Mouse (Mus musculus): Measurements from ENCODE around the gene Samm50. TPM values are rescaled to one million over a fixed set of nuclear protein-coding genes. Genes with fewer than 3 reads are reported as not detected.
A peak's percentile ranks its signal among the peaks of the same experiment; 100 is the strongest.
"Not testable (repeated sequence)": the region's sequence is repeated elsewhere in the genome, so short reads cannot be mapped to it uniquely, and the experiment has no call there.

Samm50 gene
- 10 to 100 TPM; 31.9 to 49.9 (median 46.9) TPM for polyA plus RNA-seq (2017; shearing (Covaris generic))

DNA sequence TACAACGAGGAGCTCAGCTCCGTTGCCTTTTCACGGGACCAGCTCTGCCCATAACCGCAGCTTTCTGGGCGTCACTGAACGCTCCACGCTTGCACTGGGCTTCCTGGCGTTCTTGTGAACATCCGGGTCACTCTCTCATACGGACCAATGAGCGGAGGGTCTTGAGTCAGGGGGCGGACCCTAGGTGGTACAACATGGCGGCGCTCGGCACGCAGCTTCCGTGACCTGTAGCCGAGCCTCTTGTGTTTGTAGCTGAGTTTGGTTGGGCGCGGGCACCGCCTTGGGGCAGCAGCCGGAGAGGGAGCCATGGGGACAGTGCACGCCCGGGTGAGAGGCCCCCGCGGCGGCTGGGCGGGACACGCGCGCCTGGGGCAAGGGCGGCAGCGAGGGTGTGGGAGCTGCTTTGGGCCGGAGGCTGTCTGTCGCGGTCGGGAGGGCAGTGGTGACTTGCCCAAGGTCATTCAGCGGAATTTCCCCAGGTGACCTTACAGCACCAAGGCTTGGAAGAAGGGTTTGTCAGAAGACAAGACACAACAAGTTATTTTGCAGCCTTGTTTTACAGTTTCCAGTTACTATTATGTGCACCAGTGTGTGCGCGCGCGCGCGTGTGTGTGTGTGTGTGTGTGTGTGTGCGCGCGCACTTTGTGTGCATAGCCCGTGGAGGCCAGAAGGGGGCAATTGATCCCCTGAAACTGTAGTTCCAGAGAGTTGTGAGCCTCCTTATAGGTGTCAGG lies at the start of gene Samm50:
Gene Samm50 (plus strand): TSS at position 184 of the 734 bp plus-strand sequence.
- ATAC-seq: peak; percentile 100

DNA sequence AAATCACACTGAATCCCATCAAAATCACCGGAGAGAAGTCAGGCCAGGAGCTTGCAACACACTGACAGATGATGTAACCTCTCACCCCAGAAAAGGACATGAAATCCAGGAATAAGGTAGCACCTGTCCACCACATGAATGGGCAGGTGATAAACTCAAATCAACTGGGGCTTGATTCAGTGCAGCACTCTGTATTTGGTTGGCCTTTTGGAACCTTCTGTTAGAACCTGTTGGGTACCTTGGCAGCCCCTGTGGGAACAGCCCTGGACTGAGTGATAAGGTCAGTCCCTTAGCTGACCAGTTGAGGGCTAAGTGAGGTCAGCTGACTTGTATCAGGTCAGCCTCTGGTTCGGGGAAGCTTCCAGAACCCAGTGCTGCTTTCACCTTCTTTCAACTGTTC lies 35.9 kb upstream of the Samm50 start:
- ATAC-seq: no peak

DNA sequence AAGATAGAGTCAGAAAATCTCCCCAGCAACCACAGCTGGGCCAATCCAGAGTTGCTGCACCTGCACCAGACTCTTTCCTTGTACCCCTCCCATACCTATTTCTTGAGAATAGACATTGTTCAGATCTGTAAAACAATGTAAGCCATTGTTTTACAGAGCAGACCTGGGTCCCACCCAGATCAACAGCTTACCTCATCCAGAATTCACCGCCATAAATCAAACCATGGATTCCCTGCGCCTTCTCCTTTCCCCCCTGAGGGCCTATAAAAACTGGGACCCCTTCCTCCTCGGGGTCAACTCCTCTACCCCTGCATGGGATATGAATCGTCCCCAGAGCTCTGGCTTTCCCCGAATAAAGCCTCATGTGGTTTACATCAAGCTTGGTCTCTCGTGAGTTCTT lies 34.5 kb upstream of the Samm50 start:
- ATAC-seq: not testable (repeated sequence)

DNA sequence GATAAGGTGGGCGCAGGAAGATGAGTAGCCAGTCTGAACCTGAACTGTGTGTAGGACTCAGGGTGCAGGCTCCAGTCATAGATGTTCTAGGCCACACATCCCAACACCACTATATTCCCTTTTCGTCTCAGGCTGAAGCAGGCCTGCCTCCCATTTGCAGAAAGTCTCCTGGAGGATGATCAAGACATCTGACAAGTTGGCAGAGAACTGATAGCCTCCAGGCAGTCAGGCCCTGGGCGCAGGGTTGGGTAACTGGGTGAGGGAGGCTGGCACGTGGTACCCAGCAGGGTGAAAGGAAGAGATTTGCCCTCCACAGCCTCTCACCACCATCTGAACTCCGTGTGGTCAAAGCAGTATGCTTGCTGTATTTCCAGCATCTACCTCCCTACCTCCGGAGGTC lies 30.2 kb upstream of the Samm50 start:
- no peak for ATAC-seq

DNA sequence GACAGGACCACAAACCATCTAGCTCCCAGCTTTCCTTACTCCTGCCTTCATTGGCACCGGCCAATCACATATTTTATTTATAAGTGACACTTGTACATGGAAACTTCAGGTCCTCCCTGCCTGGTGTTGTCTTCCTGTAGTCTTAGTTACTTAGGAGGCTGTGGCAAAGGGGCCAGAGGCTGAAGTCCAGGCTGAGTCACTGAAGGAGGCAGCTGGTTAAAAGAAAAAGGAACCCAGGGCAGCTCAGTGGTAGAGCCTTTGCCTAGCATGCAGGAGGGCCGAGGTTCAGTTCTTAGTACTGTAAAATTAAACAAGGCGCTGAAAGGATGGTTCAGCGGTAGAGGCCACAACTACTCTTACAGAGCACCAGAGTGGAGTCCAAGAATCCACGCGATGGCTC lies 25.2 kb upstream of the Samm50 start:
- ATAC-seq: no peak

DNA sequence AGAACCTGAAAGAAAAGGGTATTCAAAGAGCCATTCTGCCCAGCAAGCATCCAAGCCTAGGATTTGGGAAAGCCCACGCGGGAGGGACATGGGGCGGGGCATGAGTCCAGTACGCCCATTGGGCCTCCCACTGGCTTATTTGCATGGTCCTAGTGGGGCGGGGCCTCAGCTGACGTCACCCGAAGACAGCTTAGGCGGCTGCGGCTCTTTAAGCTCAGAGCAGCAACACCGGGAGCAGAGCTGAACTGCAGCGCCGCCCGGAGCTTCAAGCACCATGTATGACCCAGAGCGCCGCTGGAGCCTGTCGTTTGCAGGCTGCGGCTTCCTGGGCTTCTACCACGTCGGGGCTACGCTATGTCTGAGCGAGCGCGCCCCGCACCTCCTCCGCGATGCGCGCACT lies 24.4 kb upstream of the Samm50 start, which contains the start of gene Pnpla3:
Gene Pnpla3 (plus strand): TSS at position 238 of the 400 bp plus-strand sequence.
- peak; percentile 72 for ATAC-seq

DNA sequence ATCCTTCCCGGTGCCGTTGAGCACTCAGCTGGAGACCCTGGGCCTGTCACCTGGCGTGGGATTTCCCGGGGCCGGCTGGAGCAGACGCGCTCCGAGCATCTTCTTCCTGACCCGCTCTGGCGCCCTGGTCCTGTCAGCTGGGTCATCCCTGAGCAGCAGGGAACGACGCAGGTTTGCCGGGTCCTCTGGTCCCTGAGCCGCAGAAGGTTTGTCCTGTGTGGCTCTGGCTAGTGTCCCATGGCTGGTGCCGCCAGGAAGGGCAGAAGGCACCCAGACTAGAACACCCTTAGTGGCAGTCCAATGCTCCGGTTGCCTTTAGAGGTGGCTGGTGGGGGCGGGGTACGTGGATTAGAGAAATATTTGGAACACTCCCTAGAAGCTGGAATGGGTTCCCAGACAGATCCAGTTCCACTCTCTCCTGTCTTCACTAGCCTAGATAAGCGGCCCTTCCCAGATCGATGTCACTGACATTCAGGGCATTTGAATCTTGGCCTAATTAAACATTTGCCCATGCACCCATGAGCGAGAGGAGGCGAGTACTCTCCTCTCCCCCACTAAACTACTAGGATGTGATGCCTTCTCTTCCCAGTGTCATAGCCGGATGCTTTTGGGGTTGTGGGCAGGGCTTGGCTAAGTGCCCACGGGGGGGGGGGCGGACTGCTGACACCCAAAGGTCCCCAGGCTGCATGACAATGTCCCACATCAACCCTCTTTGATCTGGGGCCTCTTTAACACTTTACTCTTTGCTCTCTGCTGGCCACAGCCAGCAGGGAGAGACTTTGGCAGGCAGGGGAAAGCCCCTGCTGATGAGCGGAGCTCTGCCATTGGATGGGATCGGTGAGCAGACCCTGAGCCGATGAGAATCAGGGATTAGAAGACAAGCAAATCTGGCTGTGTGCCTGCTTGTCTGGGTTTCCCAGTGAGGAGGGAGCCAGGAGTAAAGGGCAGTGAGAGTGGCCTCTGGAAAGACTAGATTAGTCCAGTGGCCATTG lies 23.6 kb upstream of the Samm50 start:
- peak; percentile 67 for ATAC-seq

DNA sequence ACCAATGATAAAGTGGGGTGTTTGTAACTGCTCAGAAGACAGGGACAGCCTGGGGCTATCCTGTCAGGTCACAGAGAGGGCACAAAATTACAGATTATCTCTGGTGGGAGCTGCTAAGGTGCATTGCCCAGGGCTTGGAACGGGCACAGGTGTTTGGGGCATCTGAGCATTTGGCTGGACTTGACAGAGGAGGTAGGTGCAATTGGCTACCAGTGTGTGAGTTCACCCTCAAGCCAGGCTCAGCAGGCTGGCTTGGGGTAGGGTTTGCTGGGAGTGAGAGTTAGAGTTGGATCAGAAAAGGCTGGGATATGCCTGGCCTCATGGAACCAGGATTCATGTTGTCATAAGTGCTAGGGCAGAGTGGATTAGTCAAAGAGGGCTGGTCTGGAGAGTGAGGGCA lies 22.5 kb upstream of the Samm50 start:
- ATAC-seq: no peak

DNA sequence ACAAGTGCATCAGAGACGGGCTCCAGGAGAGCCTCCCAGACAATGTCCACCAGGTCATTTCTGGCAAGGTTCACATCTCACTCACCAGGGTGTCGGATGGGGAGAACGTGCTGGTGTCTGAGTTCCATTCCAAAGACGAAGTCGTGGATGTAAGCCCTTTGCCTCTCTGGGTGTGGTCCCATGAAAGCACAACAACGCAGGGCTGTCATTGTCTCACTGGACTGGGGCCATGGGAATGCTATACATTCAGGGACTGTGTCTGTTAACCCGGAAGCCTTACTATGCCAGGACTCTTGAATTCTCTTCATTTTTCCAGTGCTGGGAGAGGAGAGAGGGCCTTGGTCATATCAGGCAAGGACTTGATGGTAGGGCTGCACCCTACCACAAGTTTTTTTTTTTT lies 20.9 kb upstream of the Samm50 start:
- no peak for ATAC-seq

DNA sequence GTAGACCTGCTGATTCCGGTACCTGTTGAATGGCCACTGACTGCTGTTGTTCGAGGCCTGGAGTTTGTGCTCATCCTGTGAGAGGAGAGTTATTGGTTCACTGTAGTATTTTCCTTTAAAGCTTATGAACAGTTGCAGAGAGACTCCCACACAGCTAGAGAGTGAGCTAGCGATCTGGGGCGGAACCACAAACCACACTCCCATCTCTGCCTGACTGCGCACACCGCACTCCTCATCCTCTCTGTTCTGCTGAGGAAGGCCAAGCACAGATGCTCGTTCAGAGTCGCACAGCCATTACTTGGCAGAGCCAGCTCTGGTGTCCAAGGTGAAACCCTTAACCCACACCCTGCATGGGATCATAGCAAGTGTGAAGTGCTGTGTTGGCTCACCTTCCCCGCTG lies 13.3 kb upstream of the Samm50 start:
- no peak for ATAC-seq

DNA sequence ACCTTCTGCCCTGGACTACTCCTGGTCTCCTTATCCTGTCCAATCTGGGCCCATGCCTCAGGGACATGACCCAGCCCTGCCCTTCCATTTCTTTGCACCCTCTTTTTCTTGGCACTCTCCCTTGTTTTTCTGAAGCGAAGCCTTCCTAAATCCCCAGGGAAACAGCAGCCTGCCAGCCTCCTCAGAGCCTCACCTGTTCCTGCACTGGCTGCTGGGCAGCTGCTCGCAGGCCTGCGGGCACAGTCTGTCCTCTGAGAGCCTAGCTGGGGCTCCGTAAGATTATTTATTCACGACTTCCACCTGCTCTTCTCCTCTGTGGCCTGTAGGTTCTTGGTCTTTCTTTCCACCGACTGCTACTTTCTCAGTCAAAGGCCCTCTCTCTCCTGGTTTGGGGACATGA lies 10.0 kb upstream of the Samm50 start:
- ATAC-seq: no peak

DNA sequence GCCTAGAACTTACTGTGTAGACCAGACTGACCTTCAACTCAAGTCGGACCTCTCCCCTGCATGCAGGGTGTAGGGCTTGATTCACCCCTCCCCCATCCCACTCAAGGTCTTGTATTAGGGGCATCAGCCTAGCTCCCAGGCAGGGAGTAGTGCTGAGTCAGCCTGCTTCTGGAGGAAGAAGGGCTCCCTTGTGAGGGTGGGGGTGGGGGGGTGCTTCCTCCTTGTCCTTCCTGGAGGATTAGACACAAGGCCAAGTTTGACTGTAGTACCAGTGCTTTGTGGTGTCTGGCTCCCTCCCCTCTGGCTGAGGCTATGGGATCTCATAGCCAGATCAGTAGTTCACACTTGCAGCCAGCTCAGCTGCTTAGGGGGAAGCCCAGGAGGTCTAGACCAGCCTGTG lies 8.1 kb upstream of the Samm50 start:
- no peak for ATAC-seq

DNA sequence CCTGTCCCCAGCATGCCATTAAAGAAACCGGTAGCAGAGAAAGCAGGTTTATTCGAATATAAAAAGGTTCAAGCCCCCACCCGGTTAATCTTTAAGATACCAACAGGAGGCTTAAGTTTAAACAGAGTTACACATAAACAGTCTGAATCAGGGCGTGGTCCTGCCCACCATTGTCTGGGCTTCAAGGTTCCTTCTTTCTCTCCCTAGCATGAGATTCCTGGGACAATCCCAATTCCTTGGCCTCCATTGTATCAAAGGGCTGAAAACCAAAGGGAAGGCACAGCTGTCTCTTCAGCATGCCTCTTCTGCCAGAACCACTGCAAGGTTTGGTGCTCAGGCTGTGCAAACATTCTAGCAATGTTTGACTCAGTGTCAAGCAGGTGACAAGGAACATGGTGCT lies 5.8 kb upstream of the Samm50 start:
- ATAC-seq: no peak

DNA sequence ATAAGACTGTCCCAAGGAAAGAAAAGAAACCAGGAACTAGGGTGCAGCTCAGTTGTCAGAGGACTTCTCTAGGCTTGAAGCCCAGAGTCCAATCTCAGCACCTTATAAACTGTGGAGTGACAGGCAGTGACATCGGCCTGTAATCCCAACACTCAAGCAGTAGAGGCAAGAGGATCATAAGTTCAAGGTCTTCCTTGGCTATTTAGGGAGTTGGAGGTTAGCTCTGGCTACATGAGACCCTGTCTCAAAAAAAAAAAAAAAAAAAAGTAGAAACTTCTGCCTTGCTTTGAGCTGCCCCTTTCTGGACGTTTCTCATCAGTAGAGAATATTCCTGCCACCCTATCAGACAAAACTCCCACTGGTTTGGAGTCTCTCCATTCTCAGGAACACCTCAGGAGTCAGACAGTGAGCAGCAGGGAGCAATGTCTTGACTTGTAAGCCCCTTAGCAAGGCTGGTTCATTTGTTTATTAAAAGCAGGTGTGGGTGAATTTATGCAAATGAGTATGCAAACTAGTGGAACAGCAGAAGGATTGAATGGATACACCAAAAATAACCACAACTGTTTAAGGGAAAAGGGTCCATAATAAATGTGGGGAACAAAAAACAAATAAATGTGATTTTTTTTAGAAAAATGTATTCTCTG lies 3.0 kb upstream of the Samm50 start:
- ATAC-seq: no peak

DNA sequence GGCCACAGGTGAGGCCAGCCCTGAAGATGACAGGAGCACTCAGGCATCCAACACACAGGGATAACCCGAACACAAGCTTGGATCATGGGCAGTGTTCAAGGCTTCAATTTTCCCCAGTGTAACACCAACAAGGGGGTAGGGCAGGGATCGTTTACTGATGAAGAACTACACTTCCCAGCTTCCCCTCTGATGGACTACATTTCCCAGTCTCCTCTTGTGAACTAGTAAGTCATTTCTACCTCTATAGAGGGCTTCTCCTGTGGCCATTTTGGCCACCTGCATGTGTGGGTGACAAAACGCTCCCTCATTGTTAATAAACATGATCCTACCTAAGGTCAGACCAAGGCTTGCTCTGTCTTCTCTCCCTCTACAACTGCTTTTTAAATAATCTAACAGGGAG lies 2.2 kb upstream of the Samm50 start:
- no peak for ATAC-seq

DNA sequence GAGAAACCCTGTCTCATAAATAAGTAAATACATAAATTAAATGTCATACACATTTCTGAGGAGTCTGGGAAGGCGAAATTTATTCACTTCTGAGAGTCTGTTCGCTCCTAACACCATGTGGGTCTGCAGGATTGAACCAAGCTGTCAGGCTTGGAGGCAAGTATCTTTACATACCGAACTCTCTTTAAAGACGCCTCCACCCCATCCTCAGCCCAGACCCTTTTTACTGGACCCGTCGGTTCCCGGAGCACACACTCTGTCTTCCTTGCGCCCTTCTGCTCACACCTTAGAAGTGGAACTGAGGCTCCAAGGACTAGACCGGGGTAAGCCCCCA lies 350 bp upstream of the Samm50 start:
- no peak for ATAC-seq

DNA sequence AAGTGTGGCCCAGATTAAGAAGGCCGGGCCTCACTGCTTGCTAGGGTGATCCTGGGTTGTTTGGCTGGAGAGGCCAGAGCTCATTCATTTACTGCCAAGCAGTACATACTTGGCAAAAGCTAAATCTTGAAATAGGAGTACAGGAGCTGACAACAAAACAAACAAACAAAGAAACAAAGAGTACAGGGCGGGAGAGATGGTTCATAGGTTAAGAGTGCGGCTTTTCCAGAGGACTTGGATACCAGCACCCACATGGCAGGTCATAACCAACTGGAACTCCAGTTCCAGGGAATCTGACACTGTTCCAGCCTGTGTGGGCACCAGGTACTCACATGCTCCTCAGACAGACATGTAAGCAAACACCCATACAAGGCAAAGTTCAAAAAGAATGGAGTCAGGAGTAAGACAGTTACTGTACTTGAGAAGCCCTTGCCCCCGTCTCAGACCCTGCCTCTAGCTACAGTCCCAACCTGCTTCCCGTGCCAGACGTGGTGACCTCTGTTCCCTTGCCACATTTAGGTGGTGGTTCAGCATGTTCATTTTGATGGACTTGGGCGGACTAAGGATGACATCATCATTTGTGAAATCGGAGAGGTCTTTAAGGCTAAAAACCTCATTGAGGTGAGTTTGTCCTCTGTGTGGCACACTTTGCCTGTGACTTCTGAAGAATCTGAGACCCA lies 4.6 kb downstream of the Samm50 start:
- ATAC-seq: no peak

DNA sequence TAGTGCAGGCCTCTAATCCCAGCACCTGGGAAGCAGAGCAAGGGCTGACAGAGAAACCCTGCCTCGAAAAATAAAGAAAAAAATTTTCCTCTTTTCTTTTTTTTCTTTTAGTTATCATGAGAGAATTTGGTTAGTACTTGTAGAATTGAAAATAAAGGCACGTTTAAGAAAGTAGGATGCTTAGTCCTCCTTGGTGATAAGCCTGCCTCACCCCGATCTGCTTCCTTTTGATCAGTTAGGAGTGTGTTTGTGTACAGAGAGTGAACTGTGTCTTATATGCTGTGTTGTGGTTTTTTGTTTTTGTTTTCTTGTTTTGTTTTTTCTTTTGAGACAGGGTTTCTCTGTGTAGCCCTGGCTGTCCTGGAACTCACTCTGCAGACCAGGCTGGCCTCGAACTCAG lies 15.3 kb downstream of the Samm50 start:
- ATAC-seq: no peak

DNA sequence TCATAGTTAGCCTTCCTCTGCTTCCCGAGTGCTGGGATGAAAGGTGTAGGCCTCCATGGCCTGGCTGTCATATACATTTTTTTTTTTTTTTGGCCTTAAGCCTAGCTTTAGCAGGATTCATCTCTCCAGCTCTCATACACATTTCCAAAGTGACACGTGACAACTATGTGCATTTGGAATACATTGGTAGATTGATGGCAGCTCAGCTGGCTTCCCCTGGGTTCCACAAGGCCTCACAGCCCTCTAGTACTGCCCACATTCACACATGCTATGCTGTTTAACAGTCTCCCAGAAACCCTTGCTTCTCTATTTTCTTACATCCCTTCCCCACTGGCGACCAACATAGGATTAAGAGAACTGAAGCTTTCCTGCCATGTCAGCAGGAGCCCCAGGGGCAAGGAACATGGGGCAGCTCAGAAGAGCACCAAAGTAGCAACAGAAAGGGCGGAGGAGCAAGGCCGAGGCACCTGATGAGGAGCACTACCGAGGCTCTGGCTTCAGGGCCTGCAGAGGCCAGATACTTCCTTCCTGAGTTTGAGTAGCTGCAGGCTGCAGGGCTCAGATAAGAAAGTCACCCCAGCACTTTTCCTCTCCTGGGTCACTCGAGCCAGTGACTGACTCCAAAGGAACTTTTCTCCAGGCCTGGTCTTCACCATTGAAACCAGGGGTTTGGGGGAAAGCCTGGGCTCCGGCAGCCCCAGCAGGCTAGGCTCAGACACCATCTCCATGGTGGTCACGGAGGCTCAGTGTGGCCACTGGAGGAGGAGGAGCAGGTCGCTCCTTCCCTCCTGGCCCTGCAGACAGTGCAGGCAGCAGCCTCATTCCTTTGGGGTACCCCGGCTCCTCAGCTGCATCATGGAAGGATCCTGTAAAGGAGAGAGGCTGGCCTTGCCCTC lies 17.7 kb downstream of the Samm50 start:
- no peak for ATAC-seq

DNA sequence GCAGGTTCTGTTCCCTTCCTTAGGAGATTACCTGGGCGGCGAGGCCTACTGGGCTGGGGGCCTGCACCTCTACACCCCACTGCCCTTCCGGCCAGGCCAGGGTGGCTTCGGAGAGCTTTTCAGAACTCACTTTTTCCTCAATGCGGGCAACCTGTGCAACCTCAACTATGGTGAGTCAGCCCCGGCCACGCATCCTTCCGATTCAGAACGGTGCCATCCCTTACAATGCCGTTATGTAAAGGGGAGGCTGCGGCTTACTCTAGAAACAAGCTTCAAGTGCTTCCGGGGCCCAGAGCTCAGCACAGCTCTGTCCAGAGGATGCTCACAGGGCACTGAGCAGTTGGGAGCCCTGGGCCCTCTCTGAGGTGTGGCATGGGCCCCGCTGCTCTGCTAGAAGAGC lies 18.4 kb downstream of the Samm50 start:
- ATAC-seq: no peak

DNA sequence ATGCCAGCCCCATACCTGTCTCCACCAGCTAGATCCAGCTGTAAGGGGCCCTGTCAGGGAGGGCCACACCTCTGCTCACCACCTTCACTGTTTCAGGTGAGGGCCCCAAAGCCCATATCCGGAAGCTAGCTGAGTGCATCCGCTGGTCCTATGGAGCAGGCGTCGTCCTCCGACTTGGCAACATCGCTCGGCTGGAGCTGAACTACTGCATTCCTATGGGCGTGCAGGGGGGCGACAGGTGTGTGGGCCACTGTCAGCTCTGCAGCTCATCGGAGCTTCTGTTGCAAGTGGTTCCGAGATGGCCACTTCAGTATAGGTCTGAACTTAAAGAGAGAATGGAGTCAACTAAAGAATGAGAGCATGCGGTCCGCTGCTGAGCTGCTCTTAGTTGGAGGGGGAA lies 18.9 kb downstream of the Samm50 start:
- no peak for ATAC-seq

DNA sequence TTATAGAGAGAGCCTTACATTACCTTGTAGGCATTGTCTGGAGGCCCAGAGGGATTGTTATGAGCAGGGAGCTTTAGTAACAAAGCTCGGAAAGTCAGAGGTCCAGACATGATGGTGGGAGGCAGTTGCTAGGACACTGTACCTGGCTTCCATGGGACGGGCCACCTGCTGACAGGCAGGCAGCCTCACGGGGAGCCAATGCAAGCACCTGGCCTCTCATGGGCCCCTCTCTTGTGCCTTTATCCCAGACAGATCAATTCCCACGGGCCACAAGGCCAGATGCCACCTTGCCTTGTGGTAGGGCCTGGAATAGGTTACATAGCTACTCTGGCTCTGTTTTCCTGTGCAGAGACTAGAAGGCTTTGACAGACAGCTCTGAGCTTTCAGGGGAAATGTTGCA lies 19.5 kb downstream of the Samm50 start:
- ATAC-seq: no peak
